18 mouse cellular contexts compared by ENCODE assay signal in the genomic region with DNA sequence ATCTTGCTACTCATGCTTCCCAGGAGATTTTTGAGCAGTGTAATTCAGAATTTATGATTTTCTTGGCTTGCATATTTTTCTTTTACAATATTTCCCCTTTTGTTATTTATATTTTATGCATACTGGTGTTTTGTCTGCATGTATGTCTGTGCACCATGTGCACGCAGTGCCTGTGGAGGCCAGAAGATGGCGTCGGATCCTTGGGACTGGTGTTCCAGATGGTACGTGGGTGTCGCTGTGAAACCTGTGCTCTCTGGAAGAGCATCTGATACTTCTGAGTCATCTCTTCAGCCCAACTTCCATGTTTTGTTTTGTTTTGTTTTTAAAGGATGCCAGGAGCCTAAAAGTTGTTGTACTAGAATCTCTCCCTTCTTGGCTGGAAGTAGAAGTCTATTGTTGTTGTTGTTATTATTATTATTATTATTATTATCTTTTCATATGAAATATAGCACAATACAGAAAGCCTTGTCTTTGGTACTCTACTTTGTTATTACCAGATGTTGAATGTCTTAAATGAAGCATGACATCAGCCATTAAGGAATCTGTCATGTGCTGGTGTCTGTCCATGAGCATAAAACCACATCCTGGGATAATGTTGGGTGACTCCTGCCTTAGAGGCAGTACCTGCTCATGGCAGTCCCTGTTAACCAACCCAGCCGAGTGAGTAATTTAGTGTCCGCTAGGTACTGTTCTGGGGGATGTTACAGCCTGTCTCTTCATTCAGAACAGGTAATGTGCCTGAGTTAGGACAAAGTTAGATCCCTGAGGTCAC. TPM values are rescaled to one million over a fixed set of nuclear protein-coding genes. Genes with fewer than 3 reads are reported as not detected.
DNase-seq lines count a peak whose midpoint lies in the region; ATAC-seq and TF ChIP-seq lines count a peak whose summit lies in the region.
"Had no signal": no experiment of that assay in that cellular context is flagged by ENCODE, and none has a peak within 500 bp of the region (broad histone marks: within the 10 kb centered on the region; RNA-seq: fewer than 3 reads in every experiment).

No protein-coding gene starts in this region.

- no peak overlapping the region for H3K27ac ChIP-seq in intestine, postnatal 0 days (ENCODE audit: low read depth, low read length)
- H3K27ac ChIP-seq in intestine, embryonic 16.5 days (ENCODE audit: low read length): no peak overlapping the region
- H3K27ac ChIP-seq in embryonic fibroblast, embryonic 13.5 days (ENCODE audit: insufficient read depth, low read length): no peak overlapping the region
- H3K27ac ChIP-seq: forebrain, embryonic 15.5 days; heart, embryonic 13.5 days; kidney, embryonic 15.5 days; limb, embryonic 10.5 days; liver, embryonic 13.5 days had no signal

- H3K4me2 ChIP-seq in intestine, postnatal 0 days (replicated peaks; ENCODE audit: low read depth): no peak overlapping the region
- H3K4me2 ChIP-seq in intestine, embryonic 16.5 days (ENCODE audit: low read depth, low read length): no peak overlapping the region
- H3K4me2 ChIP-seq: forebrain, embryonic 15.5 days; heart, embryonic 13.5 days; kidney, embryonic 15.5 days; liver, embryonic 13.5 days had no signal

- no peaks in the 10 kb centered on the region for H3K4me1 ChIP-seq in intestine, postnatal 0 days (replicated peaks; ENCODE audit: control insufficient read depth, insufficient read depth, low read length)
- no peaks in the 10 kb centered on the region for H3K4me1 ChIP-seq in intestine, embryonic 16.5 days (ENCODE audit: control insufficient read depth, insufficient read depth, low read length)
- H3K4me1 ChIP-seq in G1E (ENCODE audit: insufficient read depth, low read depth, low read length): no peaks in the 10 kb centered on the region
- H3K4me1 ChIP-seq in embryonic fibroblast, embryonic 13.5 days (ENCODE audit: control insufficient read depth, insufficient read depth, low read length): no peaks in the 10 kb centered on the region; the same call in 1 of the 2 replicates
- H3K4me1 ChIP-seq: forebrain, embryonic 15.5 days; heart, embryonic 13.5 days; kidney, embryonic 15.5 days; liver, embryonic 13.5 days had no signal

- WGBS in intestine, postnatal 0 days: 86% methylated on average over 7 of the region's 7 CpGs
- 84% methylated on average over 7 of the region's 7 CpGs for whole genome bisulfite sequencing in intestine, embryonic 16.5 days

- H3K27me3 ChIP-seq in intestine, postnatal 0 days (replicated peaks; ENCODE audit: control insufficient read depth, insufficient read depth, low read length): no peaks in the 10 kb centered on the region
- H3K27me3 ChIP-seq in intestine, embryonic 16.5 days (replicated peaks; ENCODE audit: control insufficient read depth, insufficient read depth, low read length): no peaks in the 10 kb centered on the region
- H3K27me3 ChIP-seq in G1E (ENCODE audit: insufficient read depth, low read length): no peaks in the 10 kb centered on the region
- H3K27me3 ChIP-seq: forebrain, embryonic 15.5 days; heart, embryonic 13.5 days; kidney, embryonic 15.5 days had no signal

- no peak for ATAC-seq in intestine, postnatal 0 days
- ATAC-seq in intestine, embryonic 16.5 days: no peak
- ATAC-seq in G1E (ENCODE audit: extremely low read depth, insufficient number of reproducible peaks, low FRiP score, poor library complexity, severe bottlenecking): no peak
- ATAC-seq: forebrain, embryonic 15.5 days had no signal

- H3K36me3 ChIP-seq in intestine, postnatal 0 days (ENCODE audit: control insufficient read depth, insufficient read depth): no peaks in the 10 kb centered on the region
- H3K36me3 ChIP-seq in intestine, embryonic 16.5 days (ENCODE audit: control insufficient read depth, insufficient read depth, low read length): no peaks in the 10 kb centered on the region
- no peaks in the 10 kb centered on the region for H3K36me3 ChIP-seq in G1E (replicated peaks)
- H3K36me3 ChIP-seq: forebrain, embryonic 15.5 days; heart, embryonic 13.5 days; kidney, embryonic 15.5 days; limb, embryonic 10.5 days; liver, embryonic 13.5 days had no signal

- DNase-seq in right cerebral cortex, adult 2 months (ENCODE audit: low spot score in 2 of 2): peak; percentile 26 to 28
- DNase-seq in right cerebral cortex, adult 18-20 months: no peak
- DNase-seq in G1E (ENCODE audit: low spot score): no peak
- no peak for DNase-seq in adrenal gland, postnatal 25 days
- DNase-seq in kidney, postnatal 10 days: no peak
- DNase-seq: B cell, adult 2 months; cerebellum, adult 11-12 months; cerebellum, postnatal 36 days; heart, postnatal 36 days; liver, embryonic 13.5 days; thymus, adult 18-20 months had no signal

- H3K9ac ChIP-seq in intestine, postnatal 0 days (ENCODE audit: low read depth, low read length): no peak overlapping the region
- H3K9ac ChIP-seq in intestine, embryonic 16.5 days (ENCODE audit: low read depth, low read length): no peak overlapping the region
- H3K9ac ChIP-seq: forebrain, embryonic 15.5 days; heart, embryonic 13.5 days; kidney, embryonic 15.5 days; liver, embryonic 13.5 days had no signal

- H3K9me3 ChIP-seq in intestine, postnatal 0 days (ENCODE audit: control insufficient read depth): no peaks in the 10 kb centered on the region
- no peaks in the 10 kb centered on the region for H3K9me3 ChIP-seq in intestine, embryonic 16.5 days (ENCODE audit: control insufficient read depth, low read length)
- no peaks in the 10 kb centered on the region for H3K9me3 ChIP-seq in G1E (replicated peaks)
- H3K9me3 ChIP-seq: forebrain, embryonic 15.5 days; heart, embryonic 13.5 days; kidney, embryonic 15.5 days; limb, embryonic 10.5 days; liver, embryonic 13.5 days had no signal

- peak; percentile 15; the same call in 1 of the 2 replicates for TF ChIP-seq CTCF in intestine, postnatal 0 days (IDR thresholded peaks at IDR 0.05; ENCODE audit: low read depth)
- 0 out of 2 replicates have a peak, but pooled peaks have one; percentile 3 for TF ChIP-seq CTCF in G1E (IDR thresholded peaks at IDR 0.05; ENCODE audit: low read depth, low read length)
- peak; percentile 48; the same call in 1 of the 2 replicates for TF ChIP-seq CTCF in embryonic fibroblast, embryonic 13.5 days (IDR thresholded peaks at IDR 0.05; ENCODE audit: borderline replicate concordance, insufficient read depth, low read length)

- H3K4me3 ChIP-seq in intestine, postnatal 0 days (ENCODE audit: low read depth, low read length): no peak overlapping the region
- no peak overlapping the region for H3K4me3 ChIP-seq in intestine, embryonic 16.5 days (ENCODE audit: low read length)
- H3K4me3 ChIP-seq in G1E (ENCODE audit: low read depth, low read length): no peak overlapping the region
- H3K4me3 ChIP-seq in embryonic fibroblast, embryonic 13.5 days (ENCODE audit: insufficient read depth, low read length): no peak overlapping the region
- H3K4me3 ChIP-seq: forebrain, embryonic 15.5 days; heart, embryonic 13.5 days; kidney, embryonic 15.5 days; limb, embryonic 10.5 days; liver, embryonic 13.5 days had no signal

- no peak for TF ChIP-seq POLR2A in embryonic fibroblast, embryonic 13.5 days (IDR thresholded peaks at IDR 0.05; ENCODE audit: low read depth, low read length)

RNA-seq across cellular contexts. Expression of gene P4ha2, which starts 41.5 kb away (rescaled TPM):
- 6.9 and 8.3 TPM in 2 replicates for polyA plus RNA-seq in intestine, postnatal 0 days (2015; fragmentation: Nextera tagmentation; extraction: Ambion mirVana)
- 43.7 and 46.2 TPM in 2 replicates for polyA plus RNA-seq in intestine, embryonic 16.5 days (2015; fragmentation: Nextera tagmentation; extraction: Ambion mirVana)
- total RNA-seq in G1E (2014; fragmentation: Nextera tagmentation) (not detected in 2 replicates), G1E (2017) (0.22 TPM in 1 of 2 replicates, not detected in the other)
- not detected in 2 replicates for polyA plus RNA-seq in G1E (2012)
- 76.7 and 86.7 TPM in 2 replicates for polyA plus RNA-seq in embryonic fibroblast, embryonic 13.5 days (2011; ENCODE audit: insufficient read length, low read depth, missing spikeins)
- 30.0 and 36.7 TPM in 2 replicates for total RNA-seq in adrenal gland, postnatal 25 days (2021)

Comparison
In these comparisons a context has a peak if more than half of its experiments do, and no peak if none do; other contexts are left out.
1. DNase-seq: peak in right cerebral cortex, adult 2 months (2 of 2); none in right cerebral cortex, adult 18-20 months (single experiment), G1E (single experiment), adrenal gland, postnatal 25 days (single experiment) and kidney, postnatal 10 days (single experiment).
2. Peak in every context shown above with its lines, with median percentiles within 50 percentile points of each other: CTCF ChIP-seq.